Comparison of ENCODE assay signal across 19 mouse cellular contexts in genomic region chr10:99182107-99182506, GRCm38 (mm10). TPM values are rescaled to one million over a fixed set of nuclear protein-coding genes. Genes with fewer than 3 reads are reported as not detected.
DNase-seq lines count a peak whose midpoint lies in the region; ATAC-seq lines count a peak whose summit lies in the region.
"Had no signal": no experiment of that assay in that cellular context is flagged by ENCODE, and none has a peak within 500 bp of the region (broad histone marks: within the 10 kb centered on the region; RNA-seq: fewer than 3 reads in every experiment).

No protein-coding gene starts in this region.

- 0 out of 2 replicates have a peak overlapping the region, but pooled peaks have one; percentile 2 for H3K27ac ChIP-seq in liver, embryonic 15.5 days (replicated peaks)
- no peak overlapping the region for H3K27ac ChIP-seq in liver, embryonic 12.5 days
- H3K27ac ChIP-seq in kidney, embryonic 16.5 days (ENCODE audit: low read length), result no peak overlapping the region
- H3K27ac ChIP-seq: embryonic facial prominence, embryonic 12.5 days; forebrain, embryonic 12.5 days; hindbrain, embryonic 15.5 days had no signal

- DNase-seq in T-cell, adult 2 months (ENCODE audit: low spot score), result peak; percentile 68
- peak; percentile 72 for DNase-seq in thymus, postnatal 14 days
- DNase-seq in layer of hippocampus, postnatal 14 days (ENCODE audit: low spot score in 2 of 2), result no peak
- DNase-seq in gastrocnemius, postnatal 25 days, result no peak
- DNase-seq: adrenal gland, adult 8-10 months; cerebellum, adult 18-20 months; kidney, postnatal 10 days; lung, embryonic 14.5 days had no signal

- no peak overlapping the region for H3K9ac ChIP-seq in liver, embryonic 15.5 days
- H3K9ac ChIP-seq in liver, embryonic 12.5 days, result no peak overlapping the region
- no peak overlapping the region for H3K9ac ChIP-seq in kidney, embryonic 16.5 days (replicated peaks; ENCODE audit: low read length)
- H3K9ac ChIP-seq: embryonic facial prominence, embryonic 12.5 days; forebrain, embryonic 12.5 days; hindbrain, embryonic 15.5 days; lung, embryonic 14.5 days had no signal

- ATAC-seq in liver, embryonic 15.5 days (ENCODE audit: insufficient read depth), result no peak
- ATAC-seq in liver, embryonic 12.5 days, result no peak
- peak; percentile 93 for ATAC-seq in megakaryocyte, adult 5-6 weeks (ENCODE audit: poor library complexity, severe bottlenecking)
- ATAC-seq in kidney, embryonic 16.5 days (ENCODE audit: low FRiP score, low TSS enrichment), result no peak

- no peaks in the 10 kb centered on the region for H3K9me3 ChIP-seq in liver, embryonic 15.5 days (replicated peaks)
- H3K9me3 ChIP-seq in liver, embryonic 12.5 days (replicated peaks), result no peaks in the 10 kb centered on the region
- no peaks in the 10 kb centered on the region for H3K9me3 ChIP-seq in kidney, embryonic 16.5 days (ENCODE audit: low read length)
- H3K9me3 ChIP-seq: embryonic facial prominence, embryonic 12.5 days; hindbrain, embryonic 15.5 days had no signal

- no peak overlapping the region for H3K4me2 ChIP-seq in liver, embryonic 15.5 days
- no peak overlapping the region for H3K4me2 ChIP-seq in liver, embryonic 12.5 days
- no peak overlapping the region for H3K4me2 ChIP-seq in kidney, embryonic 16.5 days (replicated peaks; ENCODE audit: low read depth, low read length)
- H3K4me2 ChIP-seq: embryonic facial prominence, embryonic 12.5 days; forebrain, embryonic 12.5 days; hindbrain, embryonic 15.5 days; lung, embryonic 14.5 days had no signal

- WGBS in liver, embryonic 15.5 days (ENCODE audit: insufficient replicate concordance), result 31% methylated on average over 5 of the region's 5 CpGs
- WGBS in liver, embryonic 12.5 days (ENCODE audit: insufficient replicate concordance), result 41% methylated on average over 5 of the region's 5 CpGs
- WGBS in kidney, embryonic 16.5 days, result 76% methylated on average over 5 of the region's 5 CpGs

- no peaks in the 10 kb centered on the region for H3K27me3 ChIP-seq in liver, embryonic 15.5 days
- no peaks in the 10 kb centered on the region for H3K27me3 ChIP-seq in liver, embryonic 12.5 days (replicated peaks)
- H3K27me3 ChIP-seq in kidney, embryonic 16.5 days (ENCODE audit: insufficient read depth, low read length), result no peaks in the 10 kb centered on the region
- H3K27me3 ChIP-seq: embryonic facial prominence, embryonic 12.5 days; forebrain, embryonic 12.5 days; hindbrain, embryonic 15.5 days had no signal

- peaks cover 12% of the 10 kb centered on the region; the same call in 1 of the 2 replicates for H3K4me1 ChIP-seq in liver, embryonic 15.5 days (replicated peaks)
- H3K4me1 ChIP-seq in liver, embryonic 12.5 days, result no peaks in the 10 kb centered on the region
- H3K4me1 ChIP-seq in kidney, embryonic 16.5 days (ENCODE audit: insufficient read depth, low read length), result no peaks in the 10 kb centered on the region
- H3K4me1 ChIP-seq: embryonic facial prominence, embryonic 12.5 days; forebrain, embryonic 12.5 days; hindbrain, embryonic 15.5 days had no signal

- no peaks in the 10 kb centered on the region for H3K36me3 ChIP-seq in liver, embryonic 15.5 days (replicated peaks)
- no peaks in the 10 kb centered on the region for H3K36me3 ChIP-seq in liver, embryonic 12.5 days
- H3K36me3 ChIP-seq in kidney, embryonic 16.5 days (ENCODE audit: insufficient read depth, low read length), result 0 out of 2 replicates have a peak, but pooled peaks cover 3% of the 10 kb centered on the region
- H3K36me3 ChIP-seq: hindbrain, embryonic 15.5 days had no signal

- H3K4me3 ChIP-seq in liver, embryonic 15.5 days (replicated peaks), result no peak overlapping the region
- H3K4me3 ChIP-seq in liver, embryonic 12.5 days, result no peak overlapping the region
- no peak overlapping the region for H3K4me3 ChIP-seq in kidney, embryonic 16.5 days (ENCODE audit: low read length)
- H3K4me3 ChIP-seq: embryonic facial prominence, embryonic 12.5 days; forebrain, embryonic 12.5 days; hindbrain, embryonic 15.5 days had no signal

RNA-seq across cellular contexts. Expression of gene Phxr2, which starts 56.0 kb away (rescaled TPM):
- polyA plus RNA-seq in liver, embryonic 15.5 days (2015; fragmentation: Nextera tagmentation; extraction: Ambion mirVana), result not detected in 2 replicates
- polyA plus RNA-seq in liver, embryonic 12.5 days (2016; fragmentation: Nextera tagmentation; extraction: Ambion mirVana), result not detected in 2 replicates
- not detected in 2 replicates for total RNA-seq in megakaryocyte, adult 5-6 weeks (2015)
- total RNA-seq in megakaryocyte, adult 5-6 weeks (2017), result not detected in 2 replicates
- polyA plus RNA-seq in kidney, embryonic 16.5 days (2015; fragmentation: Nextera tagmentation; extraction: Ambion mirVana), result not detected in 2 replicates
- total RNA-seq in layer of hippocampus, postnatal 14 days (2021), result not detected
- not detected for total RNA-seq in gastrocnemius, postnatal 25 days (2021)
- total RNA-seq: adrenal gland, adult 8-10 months; heart, adult 8-10 months; left cerebral cortex, postnatal 14 days; MEL; midbrain, postnatal 0 days had no signal
- polyA plus RNA-seq: forebrain, embryonic 12.5 days; hindbrain, embryonic 15.5 days; lung, embryonic 14.5 days; midbrain, postnatal 0 days had no signal

Comparison
In these comparisons a context has a peak if more than half of its experiments do, and no peak if none do; other contexts are left out.
1. DNase-seq: peak in T-cell, adult 2 months (single experiment) and thymus, postnatal 14 days (single experiment); none in layer of hippocampus, postnatal 14 days (0 of 2) and gastrocnemius, postnatal 25 days (single experiment).